Mouse (Mus musculus) CH12.LX (cell line): Measurements from ENCODE around the gene Ensa.

Experiments
- BHLHE40 ChIP-seq: IDR thresholded peaks from 2 replicates; pipeline ENCODE4 v1.6.1; 2011; ENCODE audit warnings: mild to moderate bottlenecking, low read depth, low read length, improper control_type of control experiment
- CHD1 ChIP-seq: IDR thresholded peaks from 2 replicates; pipeline ENCODE4 v1.6.1; 2012; ENCODE audit warnings: low read depth, low read length, improper control_type of control experiment, inconsistent platforms
- CTCF ChIP-seq, 2 experiments: IDR thresholded peaks in 1 of 2; conservative IDR thresholded peaks in 1 of 2; 2 replicates each; pipeline ENCODE4 v1.5.1; 2011 to 2012; ENCODE audit warnings: low read depth in 2 of 2, low read length in 2 of 2, improper control_type of control experiment in 1 of 2, inconsistent platforms in 1 of 2, mild to moderate bottlenecking in 1 of 2, moderate library complexity in 1 of 2
- ELF1 ChIP-seq: IDR thresholded peaks from 2 replicates; pipeline ENCODE4 v1.6.1; 2014; ENCODE audit warnings: low read depth, mild to moderate bottlenecking, inconsistent platforms, low read length, improper control_type of control experiment
- EP300 ChIP-seq: IDR thresholded peaks from 2 replicates; pipeline ENCODE4 v1.6.1; 2011; ENCODE audit warnings: low read length, improper control_type of control experiment
- HCFC1 ChIP-seq: IDR thresholded peaks from 2 replicates; pipeline ENCODE4 v1.6.1; 2012; ENCODE audit warnings: low read depth, mild to moderate bottlenecking, inconsistent platforms, low read length, improper control_type of control experiment
- MAFK ChIP-seq: IDR thresholded peaks from 2 replicates; pipeline ENCODE4 v1.6.1; 2011; ENCODE audit warnings: low read length, improper control_type of control experiment; ENCODE audit not compliant: insufficient replicate concordance
- MYC ChIP-seq: IDR thresholded peaks from 2 replicates; pipeline ENCODE4 v1.6.1; 2011; ENCODE audit warnings: low read depth, mild to moderate bottlenecking, improper control_type of control experiment, low read length
- PAX5 ChIP-seq: IDR thresholded peaks from 2 replicates; pipeline ENCODE4 v1.6.1; 2012; ENCODE audit warnings: low read length, inconsistent platforms, mixed read lengths
- POLR2A ChIP-seq: IDR thresholded peaks from 2 replicates; pipeline ENCODE4 v1.6.1; 2011; ENCODE audit warnings: low read depth, mild to moderate bottlenecking, improper control_type of control experiment, low read length
- TBP ChIP-seq: conservative IDR thresholded peaks from 2 replicates; pipeline ENCODE4 v1.6.1; 2011; ENCODE audit warnings: low read depth, low read length, improper control_type of control experiment
- TCF12 ChIP-seq: IDR thresholded peaks from 2 replicates; pipeline ENCODE4 v1.6.1; 2014; ENCODE audit warnings: low read depth, mild to moderate bottlenecking, inconsistent platforms, low read length, improper control_type of control experiment
- UBTF ChIP-seq: IDR thresholded peaks from 2 replicates; pipeline ENCODE4 v1.6.1; 2012; ENCODE audit warnings: low read depth, mild to moderate bottlenecking, inconsistent platforms, low read length, improper control_type of control experiment, moderate library complexity
- ZNF384 ChIP-seq: IDR thresholded peaks from 2 replicates; pipeline ENCODE4 v1.6.1; 2012; ENCODE audit warnings: low read depth, low read length, improper control_type of control experiment, inconsistent platforms

DNA sequence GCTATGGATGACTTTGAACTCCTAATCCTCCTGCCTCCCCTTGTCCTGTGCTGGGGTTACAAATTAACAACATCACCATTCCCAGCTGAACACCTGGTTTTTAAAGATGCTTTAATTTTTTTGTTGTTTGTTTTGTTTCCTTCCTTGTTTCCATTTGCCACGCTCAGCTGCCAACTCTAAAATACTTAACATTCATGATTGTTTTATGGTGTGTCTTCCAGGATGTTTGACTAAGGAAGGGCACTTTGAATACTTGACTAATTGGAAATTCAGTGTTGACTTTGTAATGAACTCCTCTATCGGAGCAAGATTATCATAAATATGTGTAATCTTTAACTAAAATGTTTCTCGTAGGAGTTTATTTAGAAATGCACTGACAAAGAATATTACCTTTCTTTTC, 23.5 kb upstream of the Ensa start:
- TF ChIP-seq CHD1 (no peak), POLR2A (no peak), MYC (no peak), ELF1 (no peak), CTCF (conservative IDR thresholded peaks at IDR 0.05 in 1 of 2, IDR thresholded peaks at IDR 0.05 in 1 of 2; ENCODE audit: low read depth in 2 of 2, low read length in 2 of 2) (no peak), MAFK (no peak), ZNF384 (no peak), EP300 (no peak), UBTF (no peak), TCF12 (no peak), BHLHE40 (no peak), TBP (no peak), PAX5 (no peak), HCFC1 (no peak)
